Mouse (Mus musculus) forebrain, embryonic 12.5 days (tissue): ENCODE measurements at regions not wholly inside any gene's neighbourhood (a gene's known extent, or its start where the extent isn't known, plus 50 kb on each side); places are given as distances from the start of the nearest gene placed in this dataset.

Experiments
- ATAC-seq: fragments of 200-750 bp; cut with Nextera tagmentation; 2 replicates; pipeline ENCODE4 v1.8.0; 2017; ENCODE audit warnings: moderate TSS enrichment; ENCODE audit not compliant: low FRiP score
- H3K27ac ChIP-seq: fragments of 300-500 bp; sonication (generic); 2 replicates; pipeline ENCODE4 v1.5.1; 2016; ENCODE audit warnings: mild to moderate bottlenecking
- H3K27me3 ChIP-seq: fragments of 300-500 bp; sonication (generic); 2 replicates; pipeline ENCODE4 v1.6.1; 2016; ENCODE audit warnings: mild to moderate bottlenecking
- H3K36me3 ChIP-seq: fragments of 300-500 bp; sonication (generic); replicated peaks from 2 replicates; pipeline ENCODE4 v1.6.1; 2016; ENCODE audit warnings: mild to moderate bottlenecking
- H3K4me1 ChIP-seq: fragments of 300-500 bp; sonication (generic); 2 replicates; pipeline ENCODE4 v1.6.1; 2016
- H3K4me2 ChIP-seq: fragments of 300-500 bp; sonication (generic); 2 replicates; pipeline ENCODE4 v1.6.1; 2016; ENCODE audit warnings: mild to moderate bottlenecking, moderate library complexity
- H3K4me3 ChIP-seq: fragments of 300-500 bp; sonication (generic); replicated peaks from 2 replicates; pipeline ENCODE4 v1.5.1; 2016; ENCODE audit warnings: mild to moderate bottlenecking
- H3K9ac ChIP-seq: fragments of 300-500 bp; sonication (generic); 2 replicates; pipeline ENCODE4 v1.6.1; 2016; ENCODE audit warnings: mild to moderate bottlenecking
- H3K9me3 ChIP-seq: fragments of 300-500 bp; sonication (generic); 2 replicates; pipeline ENCODE4 v1.6.1; 2016
- WGBS: fragments of 180-500 bp; shearing (Covaris S2); methylation state at CpG from one replicate; pipeline ENCODE4 v1.1.7; 2016; 5-methylcytosine and 5-hydroxymethylcytosine counted together

DNA sequence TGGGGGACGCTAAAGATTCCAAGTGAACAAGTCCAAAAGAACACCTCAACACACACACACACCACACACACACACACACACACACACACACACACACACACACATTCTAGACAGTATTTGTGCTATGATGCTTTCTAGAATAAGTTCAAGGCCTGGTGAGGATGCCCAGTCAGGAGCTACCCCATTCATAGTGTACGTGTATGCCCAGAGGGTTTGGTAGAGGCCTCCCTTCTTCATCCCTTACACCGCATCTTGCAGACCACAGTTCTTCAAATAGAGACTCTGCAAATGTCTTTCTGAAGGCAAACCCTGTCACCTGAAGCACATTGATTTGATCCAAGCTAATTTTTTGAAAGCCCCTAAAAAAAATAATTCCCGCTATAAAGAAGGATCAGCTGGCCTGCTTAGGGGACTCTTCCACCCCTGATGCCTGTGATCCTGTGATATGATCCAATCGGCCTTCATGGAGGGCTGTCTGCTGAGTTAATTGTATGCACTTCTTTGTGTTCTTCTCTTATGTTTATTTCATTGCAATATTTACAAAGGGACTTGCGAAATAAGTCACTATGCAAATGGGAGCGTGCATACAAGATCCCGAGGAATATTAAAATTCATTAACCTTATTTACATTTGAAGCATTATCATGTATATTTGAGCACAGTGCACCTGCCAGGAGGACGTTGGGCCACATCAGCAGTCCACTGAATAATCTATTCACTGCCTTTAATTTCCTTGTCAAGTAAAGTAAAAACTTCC, 103.8 kb downstream of the Rbm43 start:
- no peaks in the 10 kb centered on the region for H3K27me3 ChIP-seq
- H3K9me3 ChIP-seq, result no peaks in the 10 kb centered on the region
- H3K4me3 ChIP-seq, result no peak overlapping the region
- no peak for ATAC-seq
- H3K9ac ChIP-seq, result no peak overlapping the region
- WGBS, result 47% methylated on average over 9 of the region's 9 CpGs
- no peak overlapping the region for H3K4me2 ChIP-seq
- H3K4me1 ChIP-seq, result peaks cover 13% of the 10 kb centered on the region
- H3K36me3 ChIP-seq, result no peaks in the 10 kb centered on the region
- 0 out of 2 replicates have a peak overlapping the region, but pooled peaks have one; percentile 43 for H3K27ac ChIP-seq

DNA sequence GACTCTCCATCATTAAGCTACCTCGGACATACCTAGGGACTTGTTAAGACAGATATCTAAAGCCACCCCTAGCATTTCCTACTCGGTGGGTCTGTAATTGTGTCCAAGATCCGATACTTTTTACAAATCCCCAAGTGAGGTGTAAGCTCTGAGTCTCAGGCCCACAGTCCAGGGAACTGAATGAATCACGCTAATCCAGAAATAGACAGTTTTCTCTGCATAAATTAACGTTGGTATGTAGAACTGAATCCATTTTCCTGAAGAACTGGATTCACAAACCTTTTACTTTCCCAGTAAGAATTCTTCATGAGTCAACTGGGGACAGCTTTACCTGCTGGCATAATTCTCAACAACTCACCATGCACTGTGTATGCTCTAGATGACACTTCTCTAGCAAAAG, 97.1 kb downstream of the Rbm43 start:
- Histone ChIP-seq H3K9me3 (no peaks in the 10 kb centered on the region), H3K36me3 (no peaks in the 10 kb centered on the region), H3K4me1 (no peaks in the 10 kb centered on the region), H3K27me3 (0 out of 2 replicates have a peak, but pooled peaks cover 2% of the 10 kb centered on the region), H3K9ac (no peak overlapping the region), H3K27ac (no peak overlapping the region), H3K4me2 (no peak overlapping the region), H3K4me3 (no peak overlapping the region)
- 89% methylated on average over 5 of the region's 5 CpGs for WGBS
- no peak for ATAC-seq

DNA sequence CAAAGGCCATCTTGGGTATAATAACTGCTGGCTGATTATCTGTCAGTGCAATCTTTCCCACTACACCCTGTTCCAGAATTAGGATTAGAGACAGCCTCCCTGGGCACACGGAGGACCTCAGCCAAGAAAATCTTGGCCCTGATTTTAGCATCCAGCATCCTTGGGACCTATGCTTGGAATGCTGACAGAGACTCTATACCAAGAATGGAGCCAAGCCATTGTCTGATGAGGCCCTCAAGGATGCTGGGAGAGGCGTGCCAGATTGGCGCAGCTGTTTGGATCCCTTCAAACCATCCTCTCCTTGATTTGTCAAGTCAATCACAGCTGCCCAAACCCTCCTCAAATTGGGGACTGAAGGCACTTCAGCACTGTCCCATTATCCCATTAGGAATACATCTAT, 94.2 kb downstream of the Rbm43 start:
- H3K4me3 ChIP-seq, result no peak overlapping the region
- WGBS, result 90% methylated on average over 3 of the region's 3 CpGs
- no peaks in the 10 kb centered on the region for H3K36me3 ChIP-seq
- no peak overlapping the region for H3K9ac ChIP-seq
- H3K4me1 ChIP-seq, result no peaks in the 10 kb centered on the region
- H3K4me2 ChIP-seq, result no peak overlapping the region
- no peak overlapping the region for H3K27ac ChIP-seq
- no peaks in the 10 kb centered on the region for H3K9me3 ChIP-seq
- 0 out of 2 replicates have a peak, but pooled peaks cover 2% of the 10 kb centered on the region for H3K27me3 ChIP-seq
- ATAC-seq, result no peak

DNA sequence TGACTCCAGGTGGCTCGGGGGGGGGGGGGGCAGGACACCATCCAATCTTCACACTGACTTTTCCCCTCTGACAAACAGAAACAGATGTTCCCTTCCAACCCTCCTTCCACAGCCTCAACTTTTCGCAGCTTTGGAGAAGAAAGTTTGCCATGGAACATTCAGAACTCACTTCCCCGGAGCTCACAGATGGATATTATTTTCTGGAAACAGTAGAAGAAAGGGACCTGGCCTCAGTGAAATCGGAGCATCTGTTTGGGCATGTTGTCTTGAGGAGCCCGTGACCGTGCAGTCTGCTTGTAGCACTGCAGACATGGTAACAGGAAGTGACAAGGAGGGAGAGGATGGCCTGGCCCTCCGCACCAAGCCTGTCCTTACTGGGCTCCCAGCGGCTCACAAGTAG, 90.1 kb downstream of the Rbm43 start:
- H3K36me3 ChIP-seq, result no peaks in the 10 kb centered on the region
- H3K4me3 ChIP-seq, result no peak overlapping the region
- H3K4me2 ChIP-seq, result no peak overlapping the region
- no peak overlapping the region for H3K27ac ChIP-seq
- H3K4me1 ChIP-seq, result peaks cover 21% of the 10 kb centered on the region
- no peaks in the 10 kb centered on the region for H3K9me3 ChIP-seq
- ATAC-seq, result no peak
- H3K9ac ChIP-seq, result no peak overlapping the region
- WGBS, result 81% methylated on average over 8 of the region's 8 CpGs
- no peaks in the 10 kb centered on the region for H3K27me3 ChIP-seq

DNA sequence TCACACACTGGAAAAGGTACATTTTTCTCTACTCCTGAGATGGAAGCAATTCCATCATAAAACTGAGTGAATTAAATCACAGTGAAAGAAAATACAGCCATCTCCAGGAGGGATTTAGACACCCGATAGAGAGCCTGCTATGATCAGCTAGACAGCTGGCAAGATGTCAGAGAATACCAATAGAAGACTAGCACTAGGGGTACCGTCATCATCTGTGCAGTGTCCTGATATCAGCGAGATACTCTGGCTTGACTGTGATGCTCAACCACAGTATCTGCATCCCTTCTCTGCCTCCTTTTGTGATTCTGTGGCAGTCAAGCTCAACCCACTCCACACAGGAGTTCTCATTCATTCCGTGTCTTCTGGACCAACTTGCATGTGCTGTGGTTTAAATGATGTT, 87.4 kb downstream of the Rbm43 start:
- Histone ChIP-seq H3K4me2 (no peak overlapping the region), H3K36me3 (no peaks in the 10 kb centered on the region), H3K9me3 (no peaks in the 10 kb centered on the region), H3K4me3 (no peak overlapping the region), H3K27me3 (no peaks in the 10 kb centered on the region), H3K4me1 (peaks cover 21% of the 10 kb centered on the region), H3K9ac (no peak overlapping the region), H3K27ac (peak overlapping the region; percentile 42; the same call in 1 of the 2 replicates)
- WGBS, result 59% methylated on average over 4 of the region's 4 CpGs
- no peak for ATAC-seq

DNA sequence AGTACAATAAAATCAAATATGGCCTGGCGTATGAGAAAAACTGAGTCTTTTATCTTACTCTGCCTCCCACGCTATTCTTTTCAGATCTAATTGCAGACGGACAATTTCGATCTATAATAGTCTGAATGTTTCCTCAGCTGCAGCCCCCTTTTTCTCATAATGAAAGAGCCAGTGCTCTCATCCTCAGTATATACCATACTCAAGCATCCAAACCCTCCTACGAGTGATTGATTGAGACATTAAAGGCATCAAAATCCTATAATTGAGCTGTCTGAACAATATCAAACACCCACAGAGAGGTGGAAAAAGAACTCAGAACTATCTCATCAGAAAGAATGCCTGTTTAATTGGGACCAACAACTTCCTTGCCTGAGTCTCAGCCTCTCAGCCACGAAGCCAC, 87.0 kb downstream of the Rbm43 start:
- Histone ChIP-seq H3K9ac (no peak overlapping the region), H3K36me3 (no peaks in the 10 kb centered on the region), H3K4me3 (no peak overlapping the region), H3K27me3 (no peaks in the 10 kb centered on the region), H3K27ac (peak overlapping the region; percentile 42; the same call in 1 of the 2 replicates), H3K4me1 (peaks cover 21% of the 10 kb centered on the region), H3K9me3 (no peaks in the 10 kb centered on the region), H3K4me2 (no peak overlapping the region)
- WGBS, result 48% methylated on average over 6 of the region's 6 CpGs
- peak; percentile 70 for ATAC-seq

DNA sequence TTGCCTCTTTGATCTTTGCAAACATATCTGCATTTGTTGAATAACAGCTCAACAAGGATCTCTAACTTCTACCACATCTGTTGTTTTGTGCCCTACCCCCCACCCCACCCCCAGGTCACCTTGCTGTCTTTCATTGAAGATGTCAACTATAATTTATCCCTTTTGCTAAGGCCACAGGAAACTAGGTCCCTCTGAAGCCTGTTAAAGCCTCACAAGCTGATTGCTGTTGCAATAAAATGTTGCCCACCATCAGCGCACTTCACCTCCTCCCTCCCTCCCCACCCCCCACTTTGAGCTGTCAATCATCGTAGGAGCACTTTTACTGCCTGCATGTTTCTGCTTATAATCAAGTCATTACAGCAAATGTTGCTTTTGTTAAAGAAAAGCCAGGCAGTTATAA, 86.5 kb downstream of the Rbm43 start:
- Histone ChIP-seq H3K9me3 (no peaks in the 10 kb centered on the region), H3K9ac (no peak overlapping the region), H3K4me1 (peaks cover 21% of the 10 kb centered on the region), H3K4me2 (no peak overlapping the region), H3K4me3 (no peak overlapping the region), H3K27me3 (no peaks in the 10 kb centered on the region), H3K27ac (no peak overlapping the region), H3K36me3 (no peaks in the 10 kb centered on the region)
- WGBS, result 46% methylated on average over 2 of the region's 2 CpGs
- peak; percentile 54 for ATAC-seq

DNA sequence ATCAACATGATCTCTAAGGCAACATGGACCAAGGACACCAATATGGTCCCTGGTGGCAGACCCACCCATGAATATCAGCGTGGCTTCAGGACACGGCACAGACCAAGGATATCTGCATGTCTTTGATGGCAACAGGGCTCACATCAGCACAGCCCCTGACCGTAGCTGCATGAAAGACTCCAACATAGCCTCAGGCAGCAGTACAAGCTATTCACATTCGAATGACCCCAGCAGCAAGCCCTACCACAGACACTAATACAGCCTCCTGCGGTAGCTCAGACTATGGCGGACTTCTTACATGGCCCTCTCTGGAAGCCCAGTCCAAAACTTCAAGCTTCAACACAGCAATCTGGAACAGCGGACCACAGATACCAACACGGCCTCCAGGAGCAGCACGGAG, 84.4 kb downstream of the Rbm43 start:
- WGBS, result 85% methylated on average over 9 of the region's 9 CpGs
- H3K27ac ChIP-seq, result no peak overlapping the region
- H3K27me3 ChIP-seq, result no peaks in the 10 kb centered on the region
- H3K4me1 ChIP-seq, result peaks cover 27% of the 10 kb centered on the region
- no peaks in the 10 kb centered on the region for H3K9me3 ChIP-seq
- no peak overlapping the region for H3K9ac ChIP-seq
- no peak overlapping the region for H3K4me3 ChIP-seq
- no peak for ATAC-seq
- no peaks in the 10 kb centered on the region for H3K36me3 ChIP-seq
- H3K4me2 ChIP-seq, result no peak overlapping the region

DNA sequence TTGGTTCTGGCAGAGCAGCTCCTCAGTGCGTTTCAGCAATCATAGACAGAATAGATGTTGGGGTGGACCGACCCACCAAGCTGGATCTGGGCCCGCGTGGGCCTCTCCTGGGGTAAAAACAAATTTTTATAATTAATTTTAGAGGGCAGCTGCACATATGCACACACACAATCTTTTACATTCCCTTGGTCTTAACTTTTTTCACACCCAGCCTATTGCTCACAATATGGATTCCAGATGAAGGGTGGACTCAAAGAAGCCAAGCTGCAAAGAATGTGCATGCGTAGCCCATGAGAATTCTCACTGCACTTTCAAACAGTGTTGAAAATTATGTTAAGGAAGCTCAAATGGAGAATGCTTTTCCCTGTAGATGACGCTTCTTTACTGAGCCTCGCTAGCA, 83.3 kb downstream of the Rbm43 start:
- Histone ChIP-seq H3K27ac (no peak overlapping the region), H3K9ac (no peak overlapping the region), H3K4me3 (no peak overlapping the region), H3K36me3 (no peaks in the 10 kb centered on the region), H3K4me1 (peaks cover 23% of the 10 kb centered on the region), H3K9me3 (no peaks in the 10 kb centered on the region), H3K27me3 (no peaks in the 10 kb centered on the region), H3K4me2 (no peak overlapping the region)
- 88% methylated on average over 7 of the region's 7 CpGs for WGBS
- ATAC-seq, result no peak

DNA sequence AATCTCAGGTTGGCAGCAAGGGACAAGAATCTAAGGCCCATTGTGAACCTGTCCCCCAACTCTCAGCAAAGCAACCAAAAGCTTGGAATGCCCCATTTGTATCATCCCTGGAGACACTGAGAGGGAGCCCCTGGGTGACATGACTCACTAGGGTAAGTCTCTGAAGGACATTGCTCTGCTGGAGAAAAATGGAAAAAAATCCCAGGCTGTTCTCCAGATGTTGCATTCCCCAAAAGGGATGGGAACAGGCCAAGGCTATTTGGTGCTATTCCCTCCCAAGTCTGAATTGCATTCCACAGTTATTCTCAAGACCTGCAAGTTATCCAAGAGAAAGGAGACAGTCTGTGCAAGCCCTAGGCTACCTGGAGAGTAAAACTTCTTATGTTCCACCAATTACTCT, 77.7 kb downstream of the Rbm43 start:
- no peak overlapping the region for H3K9ac ChIP-seq
- no peaks in the 10 kb centered on the region for H3K9me3 ChIP-seq
- no peak overlapping the region for H3K4me3 ChIP-seq
- no peak overlapping the region for H3K27ac ChIP-seq
- no peaks in the 10 kb centered on the region for H3K36me3 ChIP-seq
- H3K27me3 ChIP-seq, result no peaks in the 10 kb centered on the region
- H3K4me1 ChIP-seq, result peaks cover 6% of the 10 kb centered on the region
- ATAC-seq, result no peak
- no peak overlapping the region for H3K4me2 ChIP-seq

DNA sequence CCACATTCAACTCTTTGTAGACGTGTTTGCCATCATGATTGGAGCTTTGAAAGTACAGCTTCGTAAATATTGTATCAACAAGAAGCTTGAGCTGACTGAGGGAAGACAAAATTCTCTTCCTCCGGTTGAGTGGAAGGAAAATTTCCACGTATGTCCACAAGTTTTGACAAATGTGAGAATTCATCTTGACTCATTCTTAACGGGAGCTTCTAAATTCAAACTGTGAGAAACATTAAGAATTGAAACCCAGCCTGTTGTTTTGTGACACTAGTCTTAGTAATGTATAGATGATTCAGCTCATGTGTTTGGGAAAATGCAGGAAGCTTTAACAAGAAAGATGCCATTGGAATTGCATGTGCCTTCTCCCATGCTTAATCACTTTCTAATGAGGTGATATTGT, 68.9 kb downstream of the Rbm43 start:
- Histone ChIP-seq H3K27ac (no peak overlapping the region), H3K4me2 (no peak overlapping the region), H3K9me3 (no peaks in the 10 kb centered on the region), H3K4me1 (no peaks in the 10 kb centered on the region), H3K27me3 (no peaks in the 10 kb centered on the region), H3K36me3 (no peaks in the 10 kb centered on the region), H3K4me3 (no peak overlapping the region), H3K9ac (no peak overlapping the region)
- no peak for ATAC-seq
- WGBS, result 89% methylated on average over 5 of the region's 5 CpGs

DNA sequence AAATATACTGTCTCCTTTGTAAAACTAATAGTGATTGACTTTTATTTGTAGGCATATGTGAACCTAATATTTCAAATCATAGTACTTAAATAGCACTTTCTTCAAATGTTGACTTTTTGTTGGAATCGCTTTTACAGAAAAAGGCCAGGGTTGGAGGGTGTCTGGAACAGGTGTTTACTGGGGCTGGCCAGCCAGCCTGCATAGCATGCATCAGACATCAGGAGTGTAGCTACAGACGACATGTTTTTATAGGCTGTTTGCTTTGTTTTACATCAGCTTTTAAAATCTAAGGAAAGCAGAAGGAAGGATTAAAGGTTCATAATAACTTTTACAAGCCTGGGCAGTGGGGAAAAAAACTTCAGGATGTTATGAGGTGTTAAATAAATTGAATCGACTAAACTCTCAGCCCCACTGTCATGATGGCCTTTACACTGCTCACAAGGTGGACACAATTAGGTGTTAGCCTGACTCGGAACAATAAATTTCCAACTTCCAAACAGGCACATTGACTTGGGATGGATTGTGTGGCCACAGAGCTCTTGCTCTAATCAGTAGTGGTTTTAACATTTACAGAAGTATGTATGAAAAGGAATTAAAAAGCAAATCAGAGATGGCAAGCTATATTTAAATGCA, 66.0 kb downstream of the Rbm43 start:
- no peaks in the 10 kb centered on the region for H3K27me3 ChIP-seq
- no peak overlapping the region for H3K9ac ChIP-seq
- no peaks in the 10 kb centered on the region for H3K36me3 ChIP-seq
- no peak overlapping the region for H3K4me3 ChIP-seq
- no peak overlapping the region for H3K27ac ChIP-seq
- no peak overlapping the region for H3K4me2 ChIP-seq
- H3K9me3 ChIP-seq, result no peaks in the 10 kb centered on the region
- WGBS, result 90% methylated on average over 4 of the region's 4 CpGs
- H3K4me1 ChIP-seq, result no peaks in the 10 kb centered on the region
- ATAC-seq, result no peak

DNA sequence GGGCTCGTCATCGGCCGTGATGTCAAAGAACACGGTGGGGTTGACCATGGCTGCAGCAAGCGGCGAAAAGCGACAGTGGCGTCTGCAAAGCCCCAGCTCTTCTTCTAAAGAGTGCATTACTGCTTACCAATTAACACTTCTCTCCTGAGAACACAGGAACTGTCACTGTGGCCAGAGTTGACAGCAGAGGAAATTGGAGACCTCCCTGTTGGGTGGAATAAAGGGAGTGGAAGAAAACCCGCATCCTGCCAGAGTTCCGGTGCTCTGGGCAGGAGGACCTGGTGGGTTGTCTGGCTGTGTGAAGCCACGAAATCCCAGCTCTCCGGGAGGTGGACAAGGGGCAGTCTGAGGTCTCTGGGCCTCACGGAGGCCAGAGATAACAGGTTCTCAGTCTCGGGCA, 63.4 kb downstream of the Rbm43 start:
- Histone ChIP-seq H3K4me1 (no peaks in the 10 kb centered on the region), H3K27me3 (no peaks in the 10 kb centered on the region), H3K9ac (no peak overlapping the region), H3K4me3 (no peak overlapping the region), H3K27ac (no peak overlapping the region), H3K4me2 (no peak overlapping the region), H3K9me3 (no peaks in the 10 kb centered on the region), H3K36me3 (no peaks in the 10 kb centered on the region)
- 93% methylated on average over 14 of the region's 14 CpGs for WGBS
- ATAC-seq, result no peak
